Mouse (Mus musculus): ENCODE measurements around the gene Rhbg. TPM values are rescaled to one million over a fixed set of nuclear protein-coding genes. Genes with fewer than 3 reads are reported as not detected.

Gene Rhbg
- polyA plus RNA-seq, 1 experiment from 2014 or later: 0.28 TPM

GRCm38 (mm10) chr3:88203999-88204700 is 50.4 kb downstream of the Rhbg start:
- peak overlapping the region; percentile 28 for H3K4me3 ChIP-seq (replicated peaks)

GRCm38 (mm10) chr3:88203456-88203855 is 51.1 kb downstream of the Rhbg start:
- WGBS: 7% methylated on average over 5 of the region's 5 CpGs
- Histone ChIP-seq H3K4me2 (peak overlapping the region; percentile 88), H3K36me3 (replicated peaks) (no peaks in the 10 kb centered on the region), H3K9me3 (no peaks in the 10 kb centered on the region), H3K4me1 (peaks cover 85% of the 10 kb centered on the region), H3K27ac (peak overlapping the region; percentile 99), H3K4me3 (replicated peaks) (peak overlapping the region; percentile 28), H3K9ac (peak overlapping the region; percentile 61), H3K27me3 (peaks cover 46% of the 10 kb centered on the region)
- no peak for ATAC-seq (ENCODE audit: low FRiP score)

More at GRCm38 (mm10) chr3:88203999-88204700, 50.4 kb downstream of the Rhbg start:
- Histone ChIP-seq H3K27me3 (peaks cover 51% of the 10 kb centered on the region), H3K9me3 (no peaks in the 10 kb centered on the region), H3K4me2 (peak overlapping the region; percentile 88), H3K9ac (peak overlapping the region; percentile 61), H3K27ac (peak overlapping the region; percentile 99), H3K36me3 (replicated peaks) (no peaks in the 10 kb centered on the region), H3K4me1 (peaks cover 82% of the 10 kb centered on the region)
- no peak for ATAC-seq (ENCODE audit: low FRiP score)
- WGBS: 3% methylated on average over 7 of the region's 7 CpGs

- Histone ChIP-seq H3K4me2 (peak overlapping the region; percentile 88), H3K4me1 (peaks cover 90% of the 10 kb centered on the region), H3K4me3 (replicated peaks) (peak overlapping the region; percentile 60), H3K27me3 (peaks cover 42% of the 10 kb centered on the region), H3K27ac (peak overlapping the region; percentile 99), H3K9me3 (no peaks in the 10 kb centered on the region), H3K36me3 (replicated peaks) (no peaks in the 10 kb centered on the region), H3K9ac (peak overlapping the region; percentile 98)
- no peak for ATAC-seq (ENCODE audit: low FRiP score)
- WGBS: 3% methylated on average over 6 of the region's 6 CpGs
Observed at GRCm38 (mm10) chr3:88202986-88203385, 51.5 kb downstream of the Rhbg start.

GRCm38 (mm10) chr3:88201640-88202039 is 52.9 kb downstream of the Rhbg start:
- H3K27ac ChIP-seq: peak overlapping the region; percentile 99
- peak overlapping the region; percentile 98 for H3K9ac ChIP-seq
- peak overlapping the region; percentile 88 for H3K4me2 ChIP-seq
- WGBS: 10% methylated on average over 5 of the region's 5 CpGs
- peak overlapping the region; percentile 60 for H3K4me3 ChIP-seq (replicated peaks)
- ATAC-seq (ENCODE audit: low FRiP score): no peak
- no peaks in the 10 kb centered on the region for H3K36me3 ChIP-seq (replicated peaks)
- H3K27me3 ChIP-seq: peaks cover 46% of the 10 kb centered on the region
- H3K4me1 ChIP-seq: peaks cover 95% of the 10 kb centered on the region
- H3K9me3 ChIP-seq: no peaks in the 10 kb centered on the region

GRCm38 (mm10) chr3:88200972-88201330 is 53.6 kb downstream of the Rhbg start:
- Histone ChIP-seq H3K9ac (peak overlapping the region; percentile 98), H3K4me3 (replicated peaks) (peak overlapping the region; percentile 60), H3K9me3 (no peaks in the 10 kb centered on the region), H3K4me1 (peaks cover 88% of the 10 kb centered on the region), H3K36me3 (replicated peaks) (no peaks in the 10 kb centered on the region), H3K4me2 (peak overlapping the region; percentile 88), H3K27me3 (peaks cover 45% of the 10 kb centered on the region), H3K27ac (peak overlapping the region; percentile 99)
- no peak for ATAC-seq (ENCODE audit: low FRiP score)
- WGBS: under 1% methylated on average over 36 of the region's 37 CpGs

- peaks cover 86% of the 10 kb centered on the region for H3K4me1 ChIP-seq
Observed at GRCm38 (mm10) chr3:88200161-88200971, 54.1 kb downstream of the Rhbg start.

GRCm38 (mm10) chr3:88199541-88200110 is 54.9 kb downstream of the Rhbg start:
- peak overlapping the region; percentile 98 for H3K9ac ChIP-seq
- WGBS: 18% methylated on average over 2 of the region's 2 CpGs
- ATAC-seq (ENCODE audit: low FRiP score): no peak
- H3K9me3 ChIP-seq: no peaks in the 10 kb centered on the region
- H3K4me1 ChIP-seq: peaks cover 78% of the 10 kb centered on the region
- peaks cover 53% of the 10 kb centered on the region for H3K27me3 ChIP-seq
- H3K27ac ChIP-seq: peak overlapping the region; percentile 99
- peak overlapping the region; percentile 88 for H3K4me2 ChIP-seq
- H3K36me3 ChIP-seq (replicated peaks): no peaks in the 10 kb centered on the region
- H3K4me3 ChIP-seq (replicated peaks): peak overlapping the region; percentile 60

More at GRCm38 (mm10) chr3:88200161-88200971, 54.1 kb downstream of the Rhbg start:
- H3K36me3 ChIP-seq (replicated peaks): no peaks in the 10 kb centered on the region
- peak overlapping the region; percentile 99 for H3K27ac ChIP-seq
- peak overlapping the region; percentile 98 for H3K9ac ChIP-seq
- no peak for ATAC-seq (ENCODE audit: low FRiP score)
- WGBS: 1% methylated on average over 61 of the region's 61 CpGs
- peak overlapping the region; percentile 88 for H3K4me2 ChIP-seq
- peaks cover 48% of the 10 kb centered on the region for H3K27me3 ChIP-seq
- peak overlapping the region; percentile 60 for H3K4me3 ChIP-seq (replicated peaks)
- H3K9me3 ChIP-seq: no peaks in the 10 kb centered on the region

- Histone ChIP-seq H3K4me1 (peaks cover 71% of the 10 kb centered on the region), H3K4me2 (peak overlapping the region; percentile 88), H3K36me3 (replicated peaks) (no peaks in the 10 kb centered on the region), H3K9me3 (no peaks in the 10 kb centered on the region), H3K27me3 (peaks cover 56% of the 10 kb centered on the region), H3K27ac (peak overlapping the region; percentile 99), H3K9ac (peak overlapping the region; percentile 98), H3K4me3 (replicated peaks) (peak overlapping the region; percentile 23)
- ATAC-seq (ENCODE audit: low FRiP score): peak; percentile 47; the same call in 1 of the 2 replicates
- WGBS: under 1% methylated on average over 9 of the region's 9 CpGs
Observed at GRCm38 (mm10) chr3:88198505-88199020, 55.9 kb downstream of the Rhbg start.

GRCm38 (mm10) chr3:88197741-88198504 is 56.6 kb downstream of the Rhbg start:
- H3K27ac ChIP-seq: peak overlapping the region; percentile 99
- H3K4me2 ChIP-seq: peak overlapping the region; percentile 88
- no peaks in the 10 kb centered on the region for H3K9me3 ChIP-seq
- H3K4me3 ChIP-seq (replicated peaks): peak overlapping the region; percentile 16; the same call in 1 of the 2 replicates
- H3K27me3 ChIP-seq: peaks cover 58% of the 10 kb centered on the region
- WGBS: 2% methylated on average over 10 of the region's 10 CpGs
- no peaks in the 10 kb centered on the region for H3K36me3 ChIP-seq (replicated peaks)
- ATAC-seq (ENCODE audit: low FRiP score): peak; percentile 73
- H3K4me1 ChIP-seq: peaks cover 65% of the 10 kb centered on the region
- H3K9ac ChIP-seq: peak overlapping the region; percentile 98
